Mouse (Mus musculus): ENCODE measurements around the gene Zscan4b. TPM values are rescaled to one million over a fixed set of nuclear protein-coding genes. Genes with fewer than 3 reads are reported as not detected.
"Not testable (repeated sequence)": the region's sequence is repeated elsewhere in the genome, so short reads cannot be mapped to it uniquely, and the experiment has no call there.

Zscan4b gene
- total RNA-seq (2014; fragmentation: Nextera tagmentation), result not detected in 2 replicates
- not detected in 2 replicates for total RNA-seq (2017)
- not detected in 2 replicates for polyA plus RNA-seq (2012)

GRCm38 (mm10) chr7:10904950-10905349, at the start of gene Zscan4b:
Gene Zscan4b (minus strand): TSS chr7:10905050.
- not testable (repeated sequence) for H3K9me3 ChIP-seq (replicated peaks); DNase-seq (ENCODE audit: low spot score); H3K36me3 ChIP-seq (replicated peaks); H3K4me3 ChIP-seq (ENCODE audit: low read depth, low read length); H3K27me3 ChIP-seq (ENCODE audit: insufficient read depth, low read length); H3K4me1 ChIP-seq (ENCODE audit: insufficient read depth, low read depth, low read length); ATAC-seq (ENCODE audit: extremely low read depth, insufficient number of reproducible peaks, low FRiP score, poor library complexity, severe bottlenecking)

Other genes starting within 250 kb of the Zscan4b start
- gene Nlrp4b, start 217.3 kb downstream of the Zscan4b start, total RNA-seq (2014; fragmentation: Nextera tagmentation), result not detected in 2 replicates
- 0.05 TPM in 1 of 2 replicates, not detected in the other for gene Nlrp4b, start 217.3 kb downstream of the Zscan4b start, total RNA-seq (2017)
- gene Nlrp4b, start 217.3 kb downstream of the Zscan4b start, polyA plus RNA-seq (2012), result not detected in 2 replicates
- not detected in 2 replicates for gene Vmn1r71, start 150.7 kb downstream of the Zscan4b start, total RNA-seq (2014; fragmentation: Nextera tagmentation)
- gene Vmn1r71, start 150.7 kb downstream of the Zscan4b start, total RNA-seq (2017), result 0.05 and 0.06 TPM in 2 replicates
- not detected in 2 replicates for gene Vmn1r71, start 150.7 kb downstream of the Zscan4b start, polyA plus RNA-seq (2012)
- gene Zscan4c, start 100.7 kb upstream of the Zscan4b start, total RNA-seq (2014; fragmentation: Nextera tagmentation), result not detected in 2 replicates
- gene Zscan4c, start 100.7 kb upstream of the Zscan4b start, total RNA-seq (2017), result not detected in 2 replicates
- not detected in 2 replicates for gene Zscan4c, start 100.7 kb upstream of the Zscan4b start, polyA plus RNA-seq (2012)
- not detected in 2 replicates for gene Zscan4-ps1, start 164.6 kb upstream of the Zscan4b start, total RNA-seq (2014; fragmentation: Nextera tagmentation)
- gene Zscan4-ps1, start 164.6 kb upstream of the Zscan4b start, total RNA-seq (2017), result not detected in 2 replicates
- not detected in 2 replicates for gene Zscan4-ps1, start 164.6 kb upstream of the Zscan4b start, polyA plus RNA-seq (2012)